In genomic region chr1:128860537-128860936, GRCm38 (mm10) we compare ENCODE assay signal across 25 mouse cellular contexts.
DNase-seq lines count a peak whose midpoint lies in the region; ATAC-seq lines count a peak whose summit lies in the region.
"Had no signal": no experiment of that assay in that cellular context is flagged by ENCODE, and none has a peak within 500 bp of the region (broad histone marks: within the 10 kb centered on the region; RNA-seq: fewer than 3 reads in every experiment).

No protein-coding gene starts in this region.

- H3K4me3 ChIP-seq in forebrain, embryonic 10.5 days = peak overlapping the region; percentile 22; the same call in 1 of the 2 replicates
- no peak overlapping the region for H3K4me3 ChIP-seq in forebrain, embryonic 16.5 days (replicated peaks; ENCODE audit: low read length)
- H3K4me3 ChIP-seq in midbrain, embryonic 11.5 days (ENCODE audit: low read depth, low read length) = no peak overlapping the region
- no peak overlapping the region for H3K4me3 ChIP-seq in midbrain, embryonic 16.5 days (ENCODE audit: low read depth, low read length)
- H3K4me3 ChIP-seq in forebrain, embryonic 14.5 days (ENCODE audit: low read depth, low read length) = no peak overlapping the region
- H3K4me3 ChIP-seq: embryonic facial prominence, embryonic 13.5 days; erythroblast, embryonic 14.5 days; gastrocnemius, adult 2 months; limb, embryonic 12.5 days had no signal

- WGBS in forebrain, embryonic 10.5 days = 10% methylated on average over 1 of the region's 1 CpGs
- WGBS in forebrain, embryonic 16.5 days = 3% methylated on average over 1 of the region's 1 CpGs
- 14% methylated on average over 1 of the region's 1 CpGs for WGBS in midbrain, embryonic 11.5 days
- WGBS in midbrain, embryonic 16.5 days = 4% methylated on average over 1 of the region's 1 CpGs
- WGBS in forebrain, embryonic 14.5 days = 0% methylated on average over 1 of the region's 1 CpGs

- H3K4me1 ChIP-seq in forebrain, embryonic 10.5 days = peaks cover 22% of the 10 kb centered on the region
- H3K4me1 ChIP-seq in forebrain, embryonic 16.5 days (replicated peaks; ENCODE audit: control insufficient read depth, insufficient read depth, low read length) = peaks cover 8% of the 10 kb centered on the region
- peaks cover 10% of the 10 kb centered on the region for H3K4me1 ChIP-seq in midbrain, embryonic 11.5 days (ENCODE audit: control insufficient read depth, insufficient read depth, low read length)
- H3K4me1 ChIP-seq in midbrain, embryonic 16.5 days (ENCODE audit: control insufficient read depth, insufficient read depth, low read length) = peaks cover 8% of the 10 kb centered on the region
- H3K4me1 ChIP-seq in forebrain, embryonic 14.5 days (ENCODE audit: control insufficient read depth, insufficient read depth, low read length) = peaks cover 10% of the 10 kb centered on the region
- H3K4me1 ChIP-seq: limb, embryonic 12.5 days had no signal

- H3K36me3 ChIP-seq in forebrain, embryonic 10.5 days (replicated peaks) = no peaks in the 10 kb centered on the region
- H3K36me3 ChIP-seq in forebrain, embryonic 16.5 days (ENCODE audit: control insufficient read depth, insufficient read depth) = no peaks in the 10 kb centered on the region
- H3K36me3 ChIP-seq in midbrain, embryonic 11.5 days (ENCODE audit: control insufficient read depth, insufficient read depth, low read length) = no peaks in the 10 kb centered on the region
- no peaks in the 10 kb centered on the region for H3K36me3 ChIP-seq in midbrain, embryonic 16.5 days (ENCODE audit: control insufficient read depth, insufficient read depth, low read length)
- no peaks in the 10 kb centered on the region for H3K36me3 ChIP-seq in forebrain, embryonic 14.5 days (ENCODE audit: control insufficient read depth, insufficient read depth, low read length)
- H3K36me3 ChIP-seq: embryonic facial prominence, embryonic 13.5 days; G1E; limb, embryonic 12.5 days had no signal

- no peak for ATAC-seq in forebrain, embryonic 16.5 days
- ATAC-seq in midbrain, embryonic 11.5 days (ENCODE audit: low FRiP score) = peak; percentile 58; the same call in 1 of the 2 replicates
- ATAC-seq in midbrain, embryonic 16.5 days = no peak
- peak; percentile 34; the same call in 1 of the 2 replicates for ATAC-seq in forebrain, embryonic 14.5 days
- ATAC-seq: intestine, postnatal 0 days; liver, postnatal 0 days; Patski had no signal

- peaks cover 4% of the 10 kb centered on the region; the same call in 1 of the 2 replicates for H3K27me3 ChIP-seq in forebrain, embryonic 10.5 days (ENCODE audit: poor library complexity, severe bottlenecking)
- no peaks in the 10 kb centered on the region for H3K27me3 ChIP-seq in forebrain, embryonic 16.5 days (replicated peaks; ENCODE audit: control insufficient read depth, insufficient read depth, low read length)
- no peaks in the 10 kb centered on the region; the same call in 1 of the 2 replicates for H3K27me3 ChIP-seq in midbrain, embryonic 11.5 days (ENCODE audit: control insufficient read depth, insufficient read depth, low read length)
- no peaks in the 10 kb centered on the region for H3K27me3 ChIP-seq in midbrain, embryonic 16.5 days (ENCODE audit: control insufficient read depth, insufficient read depth, low read depth, low read length)
- H3K27me3 ChIP-seq in forebrain, embryonic 14.5 days (replicated peaks; ENCODE audit: control insufficient read depth, insufficient read depth, low read length) = no peaks in the 10 kb centered on the region
- H3K27me3 ChIP-seq: embryonic facial prominence, embryonic 13.5 days; limb, embryonic 12.5 days had no signal

- no peak overlapping the region for H3K9ac ChIP-seq in forebrain, embryonic 16.5 days (replicated peaks; ENCODE audit: low read depth, low read length)
- 0 out of 2 replicates have a peak overlapping the region, but pooled peaks have one; percentile 20 for H3K9ac ChIP-seq in midbrain, embryonic 11.5 days (ENCODE audit: low read length)
- H3K9ac ChIP-seq in midbrain, embryonic 16.5 days (ENCODE audit: low read depth, low read length) = no peak overlapping the region
- H3K9ac ChIP-seq in forebrain, embryonic 14.5 days (ENCODE audit: low read length) = no peak overlapping the region
- H3K9ac ChIP-seq: embryonic facial prominence, embryonic 13.5 days; limb, embryonic 12.5 days; liver, postnatal 0 days had no signal

- no peaks in the 10 kb centered on the region for H3K9me3 ChIP-seq in forebrain, embryonic 10.5 days
- H3K9me3 ChIP-seq in forebrain, embryonic 16.5 days (ENCODE audit: control insufficient read depth, low read length) = no peaks in the 10 kb centered on the region
- no peaks in the 10 kb centered on the region for H3K9me3 ChIP-seq in midbrain, embryonic 11.5 days (ENCODE audit: control insufficient read depth, low read length)
- no peaks in the 10 kb centered on the region for H3K9me3 ChIP-seq in midbrain, embryonic 16.5 days (replicated peaks; ENCODE audit: control insufficient read depth, low read length, poor library complexity, severe bottlenecking)
- no peaks in the 10 kb centered on the region for H3K9me3 ChIP-seq in forebrain, embryonic 14.5 days (replicated peaks; ENCODE audit: control insufficient read depth, low read length)
- H3K9me3 ChIP-seq: embryonic facial prominence, embryonic 13.5 days; G1E; limb, embryonic 12.5 days had no signal

- no peak overlapping the region for H3K4me2 ChIP-seq in forebrain, embryonic 16.5 days (ENCODE audit: low read length)
- peak overlapping the region; percentile 13; the same call in 1 of the 2 replicates for H3K4me2 ChIP-seq in midbrain, embryonic 11.5 days
- H3K4me2 ChIP-seq in midbrain, embryonic 16.5 days (ENCODE audit: low read length) = no peak overlapping the region
- no peak overlapping the region for H3K4me2 ChIP-seq in forebrain, embryonic 14.5 days (ENCODE audit: low read length)
- H3K4me2 ChIP-seq: embryonic facial prominence, embryonic 13.5 days; limb, embryonic 12.5 days; liver, embryonic 11.5 days had no signal

- DNase-seq in forebrain, embryonic 10.5 days (ENCODE audit: extremely low spot score, low spot score) = no peak
- peak; percentile 86 for DNase-seq in midbrain, embryonic 11.5 days (ENCODE audit: low spot score, missing footprints)
- DNase-seq in forebrain, embryonic 14.5 days (ENCODE audit: low spot score) = no peak
- DNase-seq in embryo, embryonic 9.5 days (ENCODE audit: extremely low spot score) = no peak
- DNase-seq in spleen, adult 18-20 months = no peak
- DNase-seq: adrenal gland, adult 2 months; cerebellum, adult 11 months; cerebellum, postnatal 10 days; gastrocnemius, adult 2 months; heart, postnatal 4 days; kidney, postnatal 25 days; liver, postnatal 0 days; lung, postnatal 10 days; thymus, adult 2 months; thymus, postnatal 4 days had no signal

- peak overlapping the region; percentile 63 for H3K27ac ChIP-seq in forebrain, embryonic 10.5 days
- H3K27ac ChIP-seq in forebrain, embryonic 16.5 days (ENCODE audit: low read length) = no peak overlapping the region
- H3K27ac ChIP-seq in midbrain, embryonic 11.5 days (ENCODE audit: low read depth, low read length) = no peak overlapping the region
- no peak overlapping the region for H3K27ac ChIP-seq in midbrain, embryonic 16.5 days (ENCODE audit: low read length)
- no peak overlapping the region for H3K27ac ChIP-seq in forebrain, embryonic 14.5 days (ENCODE audit: low read depth, low read length)
- H3K27ac ChIP-seq: embryonic facial prominence, embryonic 13.5 days; gastrocnemius, adult 2 months; limb, embryonic 12.5 days; stomach, postnatal 0 days had no signal

Comparison
In these comparisons a context has a peak if more than half of its experiments do, and no peak if none do; other contexts are left out.
1. ATAC-seq: peak in midbrain, embryonic 11.5 days (single experiment) and forebrain, embryonic 14.5 days (single experiment); none in forebrain, embryonic 16.5 days (single experiment) and midbrain, embryonic 16.5 days (single experiment).